Mouse (Mus musculus): Measurements from ENCODE around the gene Hsd17b6.
"Not testable (repeated sequence)": the region's sequence is repeated elsewhere in the genome, so short reads cannot be mapped to it uniquely, and the experiment has no call there.

The Hsd17b6 gene

GRCm38 (mm10) chr10:128007446-128007845 is at the start of gene Hsd17b6:
TSS of gene Hsd17b6 (minus strand) at chr10:128007611.
- no peak for DNase-seq (ENCODE audit: low read depth)

GRCm38 (mm10) chr10:128053001-128053400 is 45.6 kb upstream of the Hsd17b6 start:
- no peak for DNase-seq (ENCODE audit: low read depth)

GRCm38 (mm10) chr10:128052136-128052535 is 44.7 kb upstream of the Hsd17b6 start:
- DNase-seq (ENCODE audit: low read depth) = not testable (repeated sequence)

GRCm38 (mm10) chr10:128051589-128051988 is 44.2 kb upstream of the Hsd17b6 start:
- no peak for DNase-seq (ENCODE audit: low read depth)

GRCm38 (mm10) chr10:128050355-128050754 is 42.9 kb upstream of the Hsd17b6 start:
- no peak for DNase-seq (ENCODE audit: low read depth)

- no peak for DNase-seq (ENCODE audit: low read depth)
Measured at GRCm38 (mm10) chr10:128049741-128050140, 42.3 kb upstream of the Hsd17b6 start.

- DNase-seq (ENCODE audit: low read depth) = no peak
Measured at GRCm38 (mm10) chr10:128048157-128048556, 40.7 kb upstream of the Hsd17b6 start.

- DNase-seq (ENCODE audit: low read depth) = no peak
Measured at GRCm38 (mm10) chr10:128043041-128043835, 35.8 kb upstream of the Hsd17b6 start.

GRCm38 (mm10) chr10:128042466-128042865 is 35.1 kb upstream of the Hsd17b6 start:
- no peak for DNase-seq (ENCODE audit: low read depth)

- DNase-seq (ENCODE audit: low read depth) = no peak
Measured at GRCm38 (mm10) chr10:128041636-128042035, 34.2 kb upstream of the Hsd17b6 start.

GRCm38 (mm10) chr10:128040293-128040692 is 32.9 kb upstream of the Hsd17b6 start:
- no peak for DNase-seq (ENCODE audit: low read depth)

- DNase-seq (ENCODE audit: low read depth) = no peak
Measured at GRCm38 (mm10) chr10:128039858-128040257, 32.4 kb upstream of the Hsd17b6 start.

GRCm38 (mm10) chr10:128039167-128039566 is 31.8 kb upstream of the Hsd17b6 start:
- DNase-seq (ENCODE audit: low read depth) = no peak

- DNase-seq (ENCODE audit: low read depth) = no peak
Measured at GRCm38 (mm10) chr10:128037921-128038320, 30.5 kb upstream of the Hsd17b6 start.

- DNase-seq (ENCODE audit: low read depth) = peak; percentile 62
Measured at GRCm38 (mm10) chr10:128036746-128037425, 29.5 kb upstream of the Hsd17b6 start.

GRCm38 (mm10) chr10:128030860-128031259 is 23.4 kb upstream of the Hsd17b6 start:
- DNase-seq (ENCODE audit: low read depth) = no peak

- DNase-seq (ENCODE audit: low read depth) = no peak
Measured at GRCm38 (mm10) chr10:128029931-128030330, 22.5 kb upstream of the Hsd17b6 start.

- no peak for DNase-seq (ENCODE audit: low read depth)
Measured at GRCm38 (mm10) chr10:128023496-128023895, 16.1 kb upstream of the Hsd17b6 start.

GRCm38 (mm10) chr10:128022196-128022595 is 14.8 kb upstream of the Hsd17b6 start:
- no peak for DNase-seq (ENCODE audit: low read depth)

GRCm38 (mm10) chr10:128015068-128015934 is 7.9 kb upstream of the Hsd17b6 start, which contains the start of gene Prim1:
TSS of gene Prim1 (plus strand) at chr10:128015168.
- DNase-seq (ENCODE audit: low read depth) = no peak

- no peak for DNase-seq (ENCODE audit: low read depth)
Measured at GRCm38 (mm10) chr10:128009735-128010134, 2.3 kb upstream of the Hsd17b6 start.

- DNase-seq (ENCODE audit: low read depth) = peak; percentile 63
Measured at GRCm38 (mm10) chr10:128008207-128008889, 937 bp upstream of the Hsd17b6 start.

Measured in fibroblast of lung, adult 2 months (primary cell).